Mouse (Mus musculus) embryonic fibroblast, embryonic 13.5 days (primary cell): ENCODE measurements around the gene Entpd3. TPM values are rescaled to one million over a fixed set of nuclear protein-coding genes. Genes with fewer than 3 reads are reported as not detected.

Source experiments
- H3K27ac ChIP-seq: 2 replicates; pipeline ENCODE4 v1.5.1; 2012; ENCODE audit warnings: low read length, control low read depth, inconsistent platforms; ENCODE audit not compliant: insufficient read depth
- H3K4me1 ChIP-seq: 2 replicates; pipeline ENCODE4 v1.6.1; 2011; ENCODE audit warnings: low read length; ENCODE audit not compliant: control insufficient read depth, insufficient read depth
- H3K4me3 ChIP-seq: 2 replicates; pipeline ENCODE4 v1.5.1; 2011; ENCODE audit warnings: mild to moderate bottlenecking, control low read depth, low read length; ENCODE audit not compliant: insufficient read depth
- CTCF ChIP-seq: IDR thresholded peaks from 2 replicates; pipeline ENCODE4 v1.5.1; 2011; ENCODE audit warnings: mild to moderate bottlenecking, control low read depth, low read length, moderate library complexity, borderline replicate concordance; ENCODE audit not compliant: insufficient read depth
- POLR2A ChIP-seq: IDR thresholded peaks from 2 replicates; pipeline ENCODE4 v1.6.1; 2011; ENCODE audit warnings: low read depth, mild to moderate bottlenecking, control low read depth, low read length, moderate library complexity
- polyA plus RNA-seq: library from polyadenylated mRNA; stranded (reverse); fragments of >200 nt; gene quantifications from 2 replicates; pipeline ENCODE4 v1.2.4, GENCODE M21; 2011; ENCODE audit warnings: low read depth; ENCODE audit not compliant: missing spikeins, insufficient read length

Gene Entpd3
- polyA plus RNA-seq, 1 experiment = 4.3 TPM

DNA sequence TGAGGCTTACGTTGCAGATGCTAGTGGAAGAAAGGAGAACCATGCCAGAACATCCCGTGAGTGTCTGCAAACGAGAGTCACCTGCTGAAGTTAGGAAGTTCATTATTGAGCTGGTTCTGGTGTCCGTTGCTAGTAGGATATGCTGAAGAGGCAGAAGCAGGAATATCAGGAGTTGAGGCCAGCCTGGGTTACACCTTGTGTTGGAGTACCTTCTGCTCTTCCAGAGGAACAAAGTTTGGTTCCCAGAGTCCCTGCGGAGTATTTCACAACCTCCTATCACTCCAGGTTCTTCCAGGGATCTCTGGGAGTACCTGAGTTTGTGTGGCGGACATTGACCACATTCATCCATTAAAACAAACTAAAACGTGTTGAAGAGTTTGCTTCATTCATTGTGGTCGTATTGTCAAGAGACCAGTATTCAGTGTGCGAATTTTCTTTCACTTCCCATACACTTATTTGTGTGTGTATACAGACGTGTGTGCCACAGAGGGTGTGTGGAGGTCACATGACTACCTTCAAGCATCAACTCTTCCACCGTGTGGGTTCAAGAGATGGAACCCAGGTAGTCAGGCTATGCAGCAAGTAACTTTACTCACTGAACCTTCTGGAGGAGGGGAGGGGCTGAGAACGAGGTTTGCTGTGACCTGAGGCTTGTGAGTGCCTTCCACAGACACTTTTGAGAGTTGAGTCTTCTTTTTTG is 38.2 kb downstream of the Entpd3 start:
- no peak overlapping the region; the same call in 1 of the 2 replicates for H3K27ac ChIP-seq

GRCm38 (mm10) chr9:120578701-120579100 is 39.1 kb downstream of the Entpd3 start:
- TF ChIP-seq CTCF = no peak
- TF ChIP-seq POLR2A = no peak
- Histone ChIP-seq H3K4me1 (peaks cover 10% of the 10 kb centered on the region), H3K4me3 (no peak overlapping the region), H3K27ac (no peak overlapping the region)

More for the DNA sequence above, 38.2 kb downstream of the Entpd3 start:
- TF ChIP-seq POLR2A (peak; percentile 5; the same call in 1 of the 2 replicates), CTCF (no peak)
- H3K4me3 ChIP-seq = peak overlapping the region; percentile 55
- peaks cover 8% of the 10 kb centered on the region for H3K4me1 ChIP-seq

- H3K4me3 ChIP-seq = no peak overlapping the region
- H3K27ac ChIP-seq = no peak overlapping the region
- peaks cover 9% of the 10 kb centered on the region for H3K4me1 ChIP-seq
- no peak for TF ChIP-seq CTCF
- no peak for TF ChIP-seq POLR2A
Observed at GRCm38 (mm10) chr9:120579808-120580207, 40.2 kb downstream of the Entpd3 start.

GRCm38 (mm10) chr9:120581941-120582618 is 42.5 kb downstream of the Entpd3 start:
- Histone ChIP-seq H3K27ac (peak overlapping the region; percentile 51), H3K4me3 (peak overlapping the region; percentile 5), H3K4me1 (peaks cover 7% of the 10 kb centered on the region)
- no peak for TF ChIP-seq CTCF
- TF ChIP-seq POLR2A = peak; percentile 20; the same call in 1 of the 2 replicates

DNA sequence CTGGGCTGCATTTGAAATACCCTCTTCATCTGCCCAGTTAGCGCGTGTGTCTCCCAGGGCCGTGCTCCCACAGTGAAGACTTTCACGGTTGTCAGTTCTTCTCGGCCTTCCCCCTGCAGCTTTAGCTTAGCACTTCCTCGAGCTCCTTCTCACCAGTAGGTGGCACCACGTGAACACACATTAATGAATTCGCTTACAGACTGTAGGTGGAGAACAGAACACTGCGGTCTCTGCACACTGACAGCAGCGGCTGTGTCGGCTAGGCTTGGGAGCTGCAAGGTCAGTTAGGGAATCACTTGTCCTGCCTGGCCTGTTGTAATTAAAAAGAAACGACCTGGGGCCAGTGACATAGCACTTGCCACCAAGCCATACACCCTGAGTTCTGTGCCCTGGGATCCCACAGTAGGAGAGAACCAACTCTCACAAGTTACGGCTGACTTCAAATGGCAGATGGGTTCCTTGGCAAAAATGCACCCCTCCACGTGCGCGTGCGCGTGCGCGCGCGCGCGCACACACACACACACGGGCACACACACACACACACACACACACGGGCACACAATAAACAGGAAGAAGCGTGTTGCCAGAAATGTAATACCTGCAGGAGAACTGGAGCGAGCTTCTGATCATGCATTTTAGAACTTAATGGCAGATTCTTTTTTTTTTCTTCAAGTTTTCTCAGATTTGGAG is 43.1 kb downstream of the Entpd3 start:
- Histone ChIP-seq H3K4me1 (peaks cover 4% of the 10 kb centered on the region; the same call in 1 of the 2 replicates), H3K27ac (peak overlapping the region; percentile 51), H3K4me3 (peak overlapping the region; percentile 5)
- TF ChIP-seq POLR2A = no peak; the same call in 1 of the 2 replicates
- peak; percentile 62; the same call in 1 of the 2 replicates for TF ChIP-seq CTCF

DNA sequence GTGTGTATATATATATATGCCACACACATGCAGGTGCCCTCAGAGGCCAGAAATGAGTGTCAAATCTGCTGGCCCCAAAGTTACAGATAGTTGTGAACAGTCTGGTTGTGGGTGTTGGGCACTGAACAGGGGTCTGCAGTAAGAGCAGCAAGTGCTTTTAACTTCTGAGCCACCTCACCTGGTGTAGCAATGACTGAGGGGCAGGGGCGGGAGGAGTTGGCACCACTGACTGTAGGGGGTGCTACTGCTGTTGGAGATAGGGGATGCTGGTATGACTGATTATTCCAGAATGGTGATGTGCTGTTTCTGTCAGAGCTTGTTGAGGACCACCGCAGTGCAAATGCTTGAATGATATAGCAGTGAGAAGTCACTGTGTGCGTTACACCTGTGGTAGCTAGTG is 43.7 kb downstream of the Entpd3 start:
- Histone ChIP-seq H3K4me1 (peaks cover 4% of the 10 kb centered on the region; the same call in 1 of the 2 replicates), H3K27ac (no peak overlapping the region), H3K4me3 (no peak overlapping the region)
- TF ChIP-seq CTCF (no peak), POLR2A (no peak)

- no peak overlapping the region for H3K4me3 ChIP-seq
- no peak overlapping the region for H3K27ac ChIP-seq
- TF ChIP-seq POLR2A = no peak
- peak; percentile 46; the same call in 1 of the 2 replicates for TF ChIP-seq CTCF
- H3K4me1 ChIP-seq = peaks cover 4% of the 10 kb centered on the region; the same call in 1 of the 2 replicates
Observed at GRCm38 (mm10) chr9:120586546-120586945, 46.9 kb downstream of the Entpd3 start.

DNA sequence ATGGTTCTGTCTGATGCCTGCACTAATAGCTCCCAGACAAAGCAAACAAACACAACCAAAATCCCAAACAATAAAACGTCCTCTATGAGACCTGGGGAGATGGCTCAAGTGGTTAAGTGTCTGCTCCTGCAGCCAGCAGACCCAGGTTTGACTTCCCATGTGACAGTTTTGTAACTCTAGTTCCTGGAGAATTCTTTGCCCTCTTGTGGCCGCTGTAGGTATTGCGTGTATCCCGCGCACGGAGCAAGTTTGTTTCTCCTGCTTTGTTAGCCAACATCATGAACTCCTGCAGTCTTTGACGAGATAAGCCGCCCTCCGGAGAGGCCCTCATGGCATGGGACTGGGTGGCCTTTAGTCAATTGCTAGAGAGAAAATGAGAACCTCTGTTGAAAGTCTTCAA is 51.9 kb downstream of the Entpd3 start:
- Histone ChIP-seq H3K27ac (no peak overlapping the region), H3K4me3 (no peak overlapping the region), H3K4me1 (peaks cover 5% of the 10 kb centered on the region; the same call in 1 of the 2 replicates)
- no peak for TF ChIP-seq POLR2A
- TF ChIP-seq CTCF = peak; percentile 49; the same call in 1 of the 2 replicates

GRCm38 (mm10) chr9:120593383-120594101 is 53.9 kb downstream of the Entpd3 start:
- no peak for TF ChIP-seq CTCF
- no peak for TF ChIP-seq POLR2A
- no peak overlapping the region for H3K4me3 ChIP-seq
- H3K4me1 ChIP-seq = peaks cover 5% of the 10 kb centered on the region; the same call in 1 of the 2 replicates
- no peak overlapping the region for H3K27ac ChIP-seq
